Mouse (Mus musculus): ENCODE results near the gene Gm49721.
"Not testable (repeated sequence)": the region's sequence is repeated elsewhere in the genome, so short reads cannot be mapped to it uniquely, and the experiment has no call there.

Gm49721 gene

GRCm38 (mm10) chr17:6978287-6979248 is at the start of gene Gm49721:
Gm49721 (plus strand) TSS chr17:6978904.
- in situ Hi-C loops (cut with MboI; ENCODE audit: low sequenced_read_pairs): not testable (repeated sequence)

GRCm38 (mm10) chr17:6931625-6932024 is 47.1 kb upstream of the Gm49721 start:
- in situ Hi-C loops (cut with MboI; ENCODE audit: low sequenced_read_pairs): not testable (repeated sequence)

DNA sequence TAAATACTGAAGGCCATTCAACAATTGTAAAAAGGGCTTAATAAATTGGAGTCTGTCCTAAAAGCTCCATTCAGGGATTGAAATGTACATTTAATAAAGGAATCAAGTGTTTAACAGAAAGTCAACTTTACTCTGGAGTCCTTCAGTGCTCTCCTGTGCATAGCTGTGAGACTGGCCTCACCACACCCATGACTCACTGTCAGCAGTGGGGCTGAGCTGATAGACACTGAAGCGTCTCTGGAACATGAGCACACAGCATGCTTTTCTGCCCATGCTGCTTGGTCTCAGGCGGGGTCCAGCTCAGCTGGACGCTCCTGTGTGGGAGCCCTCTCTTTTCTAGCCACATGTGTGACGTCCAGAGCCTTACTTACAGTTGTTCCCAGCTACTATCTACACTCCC is 36.1 kb upstream of the Gm49721 start:
- in situ Hi-C loops (cut with MboI; ENCODE audit: low sequenced_read_pairs): not testable (repeated sequence)

- in situ Hi-C loops (cut with MboI; ENCODE audit: low sequenced_read_pairs): not testable (repeated sequence)
Measured at GRCm38 (mm10) chr17:6947637-6947983, 31.1 kb upstream of the Gm49721 start.

- in situ Hi-C loops (cut with MboI; ENCODE audit: low sequenced_read_pairs): not testable (repeated sequence)
Measured at GRCm38 (mm10) chr17:6947984-6948768, 30.5 kb upstream of the Gm49721 start, which contains the start of gene Rsph3b. Rsph3b (minus strand) TSS chr17:6948682.

DNA sequence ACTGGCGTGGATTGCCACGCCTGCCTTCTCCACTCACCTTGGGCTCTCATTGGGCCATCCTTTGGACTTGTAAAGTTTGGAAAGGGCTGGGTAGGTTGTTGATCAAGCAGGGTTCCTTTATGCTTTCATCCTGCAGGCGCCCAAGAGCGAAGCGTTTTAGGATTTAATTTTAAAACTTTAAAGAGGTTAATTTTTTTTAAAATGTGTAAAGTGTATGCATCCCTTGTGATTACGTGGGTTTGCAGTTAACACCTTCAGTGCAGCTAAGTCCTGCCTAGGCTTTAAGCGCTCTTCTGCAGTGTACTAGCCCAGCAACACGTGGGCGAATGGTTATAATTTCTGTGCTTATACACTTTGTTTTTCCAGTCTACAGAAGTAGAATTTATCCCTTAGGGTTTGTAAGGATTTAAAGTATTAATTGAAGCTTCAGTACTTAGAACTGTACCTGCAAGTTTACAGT is 29.9 kb upstream of the Gm49721 start:
- in situ Hi-C loops (cut with MboI; ENCODE audit: low sequenced_read_pairs): not testable (repeated sequence)

DNA sequence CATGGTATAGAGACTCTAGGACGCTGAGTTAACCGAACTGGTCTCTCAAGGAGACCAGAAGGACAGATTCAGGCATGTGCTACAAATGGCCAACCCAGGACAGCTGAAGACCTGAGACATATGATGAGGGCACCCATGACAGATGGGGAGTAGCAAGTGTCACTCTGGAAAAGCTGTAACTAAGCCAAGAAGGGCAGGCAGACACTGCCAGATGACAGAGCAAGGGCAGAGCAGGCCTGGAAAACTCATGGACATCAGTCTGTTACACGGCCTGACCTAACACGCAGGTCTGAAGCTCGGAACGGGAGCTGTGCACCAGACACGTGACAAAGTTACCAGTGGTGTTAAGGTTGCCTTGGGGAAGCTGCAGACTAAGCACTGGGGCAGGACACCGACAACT is 19.8 kb upstream of the Gm49721 start:
- in situ Hi-C loops (cut with MboI; ENCODE audit: low sequenced_read_pairs): not testable (repeated sequence)

DNA sequence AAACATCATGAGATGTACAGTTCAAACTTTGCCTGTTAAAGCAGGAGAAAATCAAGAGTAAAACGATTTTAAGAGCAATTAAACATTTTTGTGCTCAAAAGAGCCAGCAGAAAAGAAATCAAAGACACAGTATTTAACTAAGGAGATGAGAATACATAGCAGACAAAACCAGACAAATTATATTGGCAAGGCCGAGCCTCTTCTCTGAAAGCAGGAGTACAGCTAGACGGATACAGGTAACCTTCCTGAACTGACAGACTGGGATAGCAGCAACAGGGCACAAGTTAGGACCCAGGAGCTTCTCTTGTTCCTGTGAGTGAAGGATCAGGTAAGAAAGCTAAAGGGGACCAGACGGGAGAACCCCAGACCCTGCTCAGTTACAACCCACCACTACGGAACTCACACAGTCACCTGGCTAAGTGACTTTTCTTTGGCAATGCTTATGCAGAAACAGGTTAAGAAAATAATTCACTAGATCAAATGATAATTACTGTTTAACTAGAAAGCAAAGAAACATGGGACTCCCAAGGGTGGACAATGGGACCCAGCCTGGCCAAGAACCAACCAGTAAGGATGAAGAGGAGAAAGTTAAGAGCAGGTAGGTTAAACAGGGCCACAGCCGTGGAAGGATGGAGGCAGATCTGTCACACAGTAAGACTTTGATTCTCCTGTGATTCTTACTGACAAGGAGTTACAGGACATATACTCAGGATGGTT is 19.0 kb upstream of the Gm49721 start:
- in situ Hi-C loops (cut with MboI; ENCODE audit: low sequenced_read_pairs): not testable (repeated sequence)

GRCm38 (mm10) chr17:6960349-6960748 is 18.4 kb upstream of the Gm49721 start:
- in situ Hi-C loops (cut with MboI; ENCODE audit: low sequenced_read_pairs): not testable (repeated sequence)

- in situ Hi-C loops (cut with MboI; ENCODE audit: low sequenced_read_pairs): not testable (repeated sequence)
Measured at GRCm38 (mm10) chr17:6960776-6961175, 17.9 kb upstream of the Gm49721 start, which contains the start of gene Tagap1. Tagap1 (minus strand) TSS chr17:6961156.

- in situ Hi-C loops (cut with MboI; ENCODE audit: low sequenced_read_pairs): not testable (repeated sequence)
Measured at GRCm38 (mm10) chr17:6961181-6962000, 17.3 kb upstream of the Gm49721 start.

GRCm38 (mm10) chr17:6962339-6962738 is 16.4 kb upstream of the Gm49721 start:
- in situ Hi-C loops (cut with MboI; ENCODE audit: low sequenced_read_pairs): not testable (repeated sequence)

DNA sequence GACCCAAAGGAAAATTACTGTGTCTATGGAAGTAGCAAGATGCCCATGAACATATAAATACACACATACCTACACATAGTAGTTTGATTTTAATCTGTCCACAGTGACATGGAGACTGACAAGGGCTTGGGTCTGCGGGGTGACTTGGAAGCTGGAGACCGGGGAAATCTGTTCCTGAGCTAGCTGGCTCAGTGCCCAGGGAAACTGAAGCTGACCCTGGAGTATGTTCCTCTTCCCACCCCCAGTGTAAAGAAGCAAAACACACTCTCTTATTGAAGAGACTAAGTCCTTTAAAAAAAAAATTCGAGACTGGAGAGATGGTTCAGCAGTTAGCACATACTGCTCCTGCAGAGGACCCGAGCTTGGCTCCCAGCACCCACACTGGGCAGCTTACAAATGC is 15.8 kb upstream of the Gm49721 start:
- in situ Hi-C loops (cut with MboI; ENCODE audit: low sequenced_read_pairs): not testable (repeated sequence)

- in situ Hi-C loops (cut with MboI; ENCODE audit: low sequenced_read_pairs): not testable (repeated sequence)
Measured at GRCm38 (mm10) chr17:6965364-6965763, 13.3 kb upstream of the Gm49721 start.

DNA sequence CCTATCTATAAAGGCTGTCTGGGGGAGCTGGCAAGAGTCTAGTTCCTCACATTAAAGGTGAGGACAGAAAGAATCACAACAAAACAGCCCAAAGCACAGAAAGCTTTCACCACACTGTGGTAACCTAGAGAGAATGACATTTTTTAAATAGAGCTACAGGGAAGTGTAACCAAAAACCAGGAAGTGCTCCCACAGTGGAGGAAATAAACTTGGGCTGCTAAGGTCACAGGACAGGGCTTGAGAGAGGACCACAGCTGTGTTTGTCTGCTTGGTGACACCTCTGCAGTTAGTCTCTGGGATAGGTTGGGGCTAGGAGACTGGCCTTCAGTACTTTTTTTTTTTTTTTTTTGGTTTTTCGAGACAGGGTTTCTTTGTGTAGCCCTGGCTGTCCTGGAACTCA is 11.0 kb upstream of the Gm49721 start:
- in situ Hi-C loops (cut with MboI; ENCODE audit: low sequenced_read_pairs): not testable (repeated sequence)

- in situ Hi-C loops (cut with MboI; ENCODE audit: low sequenced_read_pairs): not testable (repeated sequence)
Measured at GRCm38 (mm10) chr17:6970334-6970733, 8.4 kb upstream of the Gm49721 start, which contains the start of gene Rnaset2b. Rnaset2b (plus strand) TSS chr17:6970634.

- in situ Hi-C loops (cut with MboI; ENCODE audit: low sequenced_read_pairs): not testable (repeated sequence)
Measured at GRCm38 (mm10) chr17:6971238-6971637, 7.5 kb upstream of the Gm49721 start.

DNA sequence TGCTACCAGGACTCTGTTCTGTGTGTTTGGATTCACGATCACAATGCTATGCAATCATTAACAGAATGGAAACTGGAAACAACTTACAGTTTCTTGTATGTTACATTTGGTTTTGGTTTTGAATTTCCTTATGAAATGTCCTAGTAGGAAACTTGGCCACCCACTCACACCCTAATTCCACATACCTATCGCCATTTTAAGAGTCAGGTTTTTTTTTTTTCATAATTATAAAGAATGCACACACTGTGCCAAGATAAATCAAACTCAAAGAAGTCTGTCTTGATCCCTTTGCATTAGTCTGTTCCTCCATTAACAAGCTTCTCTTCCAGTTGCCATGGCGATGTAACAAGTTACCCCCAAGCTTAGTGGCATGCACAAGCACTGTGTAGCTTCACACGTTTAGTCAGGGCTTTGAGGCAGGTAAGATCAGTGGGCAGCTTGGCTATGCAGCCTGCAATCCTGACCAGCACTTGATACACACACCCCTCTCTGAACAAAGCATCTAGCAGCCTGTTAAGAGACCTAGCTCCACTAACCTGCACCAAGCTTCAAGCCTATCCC is 5.8 kb upstream of the Gm49721 start:
- in situ Hi-C loops (cut with MboI; ENCODE audit: low sequenced_read_pairs): not testable (repeated sequence)

- in situ Hi-C loops (cut with MboI; ENCODE audit: low sequenced_read_pairs): not testable (repeated sequence)
Measured at GRCm38 (mm10) chr17:6974985-6975384, 3.7 kb upstream of the Gm49721 start.

Measured in CH12F3 (cell line).